Mouse (Mus musculus) limb, embryonic 10.5 days (tissue): ENCODE data around the gene Baz1b. TPM values are rescaled to one million over a fixed set of nuclear protein-coding genes. Genes with fewer than 3 reads are reported as not detected.

ENCODE experiments used
- DNase-seq: peaks from one replicate; pipeline ENCODE4 v3.0.0-alpha.2; 2017; ENCODE audit warnings: low spot score
- H3K27ac ChIP-seq: fragments of 300-500 bp; sonication (generic); 2 replicates; pipeline ENCODE4 v1.5.1; 2016; ENCODE audit warnings: mild to moderate bottlenecking
- H3K27me3 ChIP-seq: fragments of 300-500 bp; sonication (generic); 2 replicates; pipeline ENCODE4 v1.6.1; 2016; ENCODE audit warnings: low read depth, mild to moderate bottlenecking; ENCODE audit not compliant: poor library complexity, severe bottlenecking
- H3K36me3 ChIP-seq: fragments of 300-500 bp; sonication (generic); 2 replicates; pipeline ENCODE4 v1.6.1; 2016; ENCODE audit warnings: mild to moderate bottlenecking, moderate library complexity
- H3K4me1 ChIP-seq: fragments of 300-500 bp; sonication (generic); 2 replicates; pipeline ENCODE4 v1.6.1; 2016
- H3K4me3 ChIP-seq: fragments of 300-500 bp; sonication (generic); 2 replicates; pipeline ENCODE4 v1.5.1; 2016; ENCODE audit warnings: mild to moderate bottlenecking, moderate library complexity
- H3K9me3 ChIP-seq: fragments of 300-500 bp; sonication (generic); replicated peaks from 2 replicates; pipeline ENCODE4 v1.6.1; 2016; ENCODE audit warnings: mild to moderate bottlenecking
- WGBS: fragments of 180-500 bp; shearing (Covaris S2); methylation state at CpG from one replicate; pipeline ENCODE4 v1.1.7; 2016; 5-methylcytosine and 5-hydroxymethylcytosine counted together
- microRNA-seq: library from miRNA; unstranded; fragments of <30 nt; microRNA quantifications from one replicate; pipeline ENCODE4, GENCODE M21; 2017
- polyA plus RNA-seq: library from polyadenylated mRNA; unstranded; fragments of >200 nt; fragmentation: Nextera tagmentation; extraction: Ambion mirVana; gene quantifications from 2 replicates; pipeline ENCODE4 v1.2.1, GENCODE M21; 2016

Baz1b gene
- polyA plus RNA-seq, 1 experiment from 2014 or later, result 68.3 TPM

- 81% methylated on average over 12 of the region's 12 CpGs for WGBS
- Histone ChIP-seq H3K4me1 (peaks cover 35% of the 10 kb centered on the region), H3K9me3 (no peaks in the 10 kb centered on the region), H3K27ac (no peak overlapping the region), H3K36me3 (no peaks in the 10 kb centered on the region), H3K27me3 (peaks cover 32% of the 10 kb centered on the region), H3K4me3 (no peak overlapping the region)
- DNase-seq, result no peak
Measured at GRCm38 (mm10) chr5:135271563-135272165, 84.6 kb downstream of the Baz1b start.

GRCm38 (mm10) chr5:135274663-135275396, 87.8 kb downstream of the Baz1b start:
- Histone ChIP-seq H3K4me3 (peak overlapping the region; percentile 28), H3K27me3 (peaks cover 46% of the 10 kb centered on the region), H3K36me3 (no peaks in the 10 kb centered on the region), H3K9me3 (no peaks in the 10 kb centered on the region), H3K4me1 (peaks cover 32% of the 10 kb centered on the region), H3K27ac (peak overlapping the region; percentile 73)
- DNase-seq, result peak; percentile 40
- 24% methylated on average over 15 of the region's 15 CpGs for WGBS

GRCm38 (mm10) chr5:135276597-135276996, 89.5 kb downstream of the Baz1b start:
- DNase-seq, result peak; percentile 58
- H3K27ac ChIP-seq, result peak overlapping the region; percentile 61
- H3K27me3 ChIP-seq, result peaks cover 46% of the 10 kb centered on the region
- H3K36me3 ChIP-seq, result no peaks in the 10 kb centered on the region
- no peaks in the 10 kb centered on the region for H3K9me3 ChIP-seq
- 3% methylated on average over 36 of the region's 36 CpGs for WGBS
- peak overlapping the region; percentile 46 for H3K4me3 ChIP-seq
- peaks cover 39% of the 10 kb centered on the region for H3K4me1 ChIP-seq

GRCm38 (mm10) chr5:135280226-135280625, 93.2 kb downstream of the Baz1b start:
- Histone ChIP-seq H3K4me3 (no peak overlapping the region), H3K36me3 (no peaks in the 10 kb centered on the region), H3K27ac (no peak overlapping the region), H3K4me1 (peaks cover 22% of the 10 kb centered on the region), H3K9me3 (no peaks in the 10 kb centered on the region), H3K27me3 (peaks cover 28% of the 10 kb centered on the region)
- DNase-seq, result no peak
- WGBS, result 76% methylated on average over 9 of the region's 9 CpGs

GRCm38 (mm10) chr5:135285211-135285610, 98.1 kb downstream of the Baz1b start:
- no peak for DNase-seq

DNA sequence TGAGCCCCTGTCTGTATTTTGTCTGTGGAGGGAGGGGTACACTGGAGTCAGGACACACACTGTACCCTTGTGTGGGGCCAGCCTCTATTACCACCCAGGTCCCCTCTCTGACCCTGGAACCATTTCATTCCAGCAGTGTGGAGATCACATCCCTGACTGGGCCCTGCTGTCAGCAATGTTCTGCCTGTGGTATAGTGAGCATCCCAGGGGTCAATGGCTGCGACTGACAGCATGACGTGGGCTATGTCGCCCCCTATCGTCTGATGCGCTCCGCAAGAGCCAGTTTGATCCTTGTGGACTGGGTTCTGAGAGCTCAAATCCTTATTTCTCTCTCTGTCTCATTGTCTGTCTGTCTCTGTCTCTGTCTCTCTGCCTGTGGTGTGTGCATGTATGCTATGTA, 99.1 kb downstream of the Baz1b start:
- DNase-seq, result peak; percentile 85
- no peaks in the 10 kb centered on the region for H3K9me3 ChIP-seq
- H3K27ac ChIP-seq, result no peak overlapping the region
- no peaks in the 10 kb centered on the region for H3K36me3 ChIP-seq
- 1% methylated on average over 6 of the region's 6 CpGs for WGBS
- H3K4me1 ChIP-seq, result peaks cover 8% of the 10 kb centered on the region
- no peaks in the 10 kb centered on the region for H3K27me3 ChIP-seq
- no peak overlapping the region for H3K4me3 ChIP-seq

More at GRCm38 (mm10) chr5:135285211-135285610, 98.1 kb downstream of the Baz1b start:
- H3K4me1 ChIP-seq, result peaks cover 5% of the 10 kb centered on the region; the same call in 1 of the 2 replicates
- H3K27ac ChIP-seq, result no peak overlapping the region; the same call in 1 of the 2 replicates
- WGBS, result 84% methylated on average over 3 of the region's 3 CpGs
- no peaks in the 10 kb centered on the region for H3K9me3 ChIP-seq
- no peaks in the 10 kb centered on the region for H3K36me3 ChIP-seq
- H3K4me3 ChIP-seq, result no peak overlapping the region
- no peaks in the 10 kb centered on the region for H3K27me3 ChIP-seq

DNA sequence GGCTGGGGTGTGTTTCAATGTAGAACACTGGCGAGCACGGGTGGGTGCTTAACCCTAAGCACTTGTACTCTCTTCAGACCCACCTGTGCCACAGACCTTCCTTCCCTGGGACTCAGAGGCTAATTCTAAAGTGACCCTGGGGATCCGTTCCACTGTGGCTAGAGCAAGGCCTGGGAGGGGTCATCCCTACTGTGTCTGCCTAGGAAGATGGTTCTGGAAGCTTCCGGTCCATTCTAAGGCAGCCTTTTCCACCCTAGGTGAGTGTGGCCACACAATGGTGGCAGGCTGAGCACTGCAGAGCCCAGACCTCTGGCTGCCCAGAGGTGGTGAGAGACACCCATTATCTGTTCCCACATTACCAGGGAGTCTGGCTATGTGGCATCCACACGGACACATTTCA, 99.9 kb downstream of the Baz1b start:
- no peaks in the 10 kb centered on the region for H3K27me3 ChIP-seq
- H3K9me3 ChIP-seq, result no peaks in the 10 kb centered on the region
- no peak for DNase-seq
- 83% methylated on average over 5 of the region's 5 CpGs for WGBS
- H3K27ac ChIP-seq, result no peak overlapping the region
- H3K4me3 ChIP-seq, result no peak overlapping the region
- peaks cover 15% of the 10 kb centered on the region for H3K4me1 ChIP-seq
- H3K36me3 ChIP-seq, result no peaks in the 10 kb centered on the region

DNA sequence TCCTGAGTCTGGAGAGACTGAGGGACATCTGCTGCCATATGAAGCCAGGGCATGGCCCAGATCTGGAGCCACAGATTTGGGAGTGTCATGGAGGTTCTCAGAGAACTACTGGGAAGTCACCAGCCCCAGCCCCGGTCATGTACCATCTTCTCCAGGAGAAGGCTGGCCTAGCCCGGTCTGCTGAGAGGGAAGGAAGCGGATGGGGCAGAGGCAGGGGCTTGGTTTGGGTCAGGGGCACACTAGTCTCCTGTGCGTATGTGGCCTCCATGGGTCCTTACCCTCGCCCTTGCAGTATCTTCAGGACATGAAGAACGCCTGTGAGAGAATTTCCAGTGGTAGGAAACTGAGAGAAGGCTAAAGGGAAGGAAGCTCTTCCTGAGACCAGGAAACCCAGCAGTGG, 103.6 kb downstream of the Baz1b start:
- Histone ChIP-seq H3K27me3 (no peaks in the 10 kb centered on the region), H3K4me3 (no peak overlapping the region), H3K4me1 (peaks cover 18% of the 10 kb centered on the region), H3K9me3 (no peaks in the 10 kb centered on the region), H3K27ac (peak overlapping the region; percentile 64), H3K36me3 (no peaks in the 10 kb centered on the region)
- peak; percentile 29 for DNase-seq
- WGBS, result 84% methylated on average over 6 of the region's 6 CpGs

DNA sequence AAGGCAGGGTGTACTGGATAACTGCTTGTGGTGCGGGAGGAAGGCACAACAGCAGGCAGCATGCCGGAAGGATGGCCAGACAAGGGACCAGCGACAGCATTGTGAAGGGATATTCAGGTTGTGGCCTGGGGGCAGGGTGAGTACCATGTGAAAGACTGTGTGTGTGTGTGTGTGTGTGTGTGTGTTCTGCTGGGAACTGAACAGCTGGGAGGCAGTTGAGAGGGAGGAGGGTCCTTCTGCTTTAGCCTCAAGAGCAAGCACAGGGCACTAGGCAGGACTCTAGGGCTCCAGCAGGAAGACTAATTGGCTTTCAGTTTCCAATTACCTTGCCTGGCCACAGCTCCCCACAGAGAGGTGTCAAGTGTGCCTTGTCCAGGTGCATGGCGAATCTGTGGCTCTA, 104.1 kb downstream of the Baz1b start:
- Histone ChIP-seq H3K9me3 (no peaks in the 10 kb centered on the region), H3K27ac (peak overlapping the region; percentile 64), H3K4me1 (peaks cover 18% of the 10 kb centered on the region), H3K4me3 (no peak overlapping the region), H3K36me3 (no peaks in the 10 kb centered on the region), H3K27me3 (no peaks in the 10 kb centered on the region)
- 55% methylated on average over 4 of the region's 4 CpGs for WGBS
- peak; percentile 43 for DNase-seq

DNA sequence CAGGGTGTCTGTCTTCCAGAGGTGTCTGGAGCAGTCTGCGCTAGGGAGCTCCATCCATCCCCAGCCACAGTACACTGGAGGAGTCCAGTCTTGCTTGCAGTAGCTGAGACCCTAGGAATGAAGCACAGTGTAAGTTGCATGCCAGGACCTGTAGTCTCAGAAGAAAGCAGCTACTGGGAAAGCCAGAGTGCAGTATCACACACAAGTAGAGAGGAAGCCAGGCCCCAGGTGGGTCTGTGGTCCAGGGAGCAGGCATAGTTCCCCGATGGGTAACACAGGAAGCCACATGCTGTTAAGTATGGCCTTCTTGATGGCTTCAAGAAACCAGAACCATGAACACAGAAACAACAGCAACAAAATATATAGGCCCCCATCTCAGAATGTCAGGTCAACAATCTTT, 104.9 kb downstream of the Baz1b start:
- peak overlapping the region; percentile 64 for H3K27ac ChIP-seq
- no peaks in the 10 kb centered on the region for H3K36me3 ChIP-seq
- no peak overlapping the region for H3K4me3 ChIP-seq
- WGBS, result 87% methylated on average over 2 of the region's 2 CpGs
- no peaks in the 10 kb centered on the region for H3K9me3 ChIP-seq
- peaks cover 18% of the 10 kb centered on the region for H3K4me1 ChIP-seq
- DNase-seq, result peak; percentile 25
- no peaks in the 10 kb centered on the region for H3K27me3 ChIP-seq

Small RNAs within 50 kb of the gene (microRNA-seq; reads per million reads assigned to microRNA genes)
- gene Gm25315, result not detected

Other genes with a start within 250 kb of the Baz1b start
- gene Cldn4, start 240.3 kb upstream of the Baz1b start, polyA plus RNA-seq, result 9.8 and 10.0 TPM in 2 replicates
- gene Cldn3, start 201.1 kb upstream of the Baz1b start, polyA plus RNA-seq, result 8.3 and 10.3 TPM in 2 replicates
- gene Abhd11, start 178.1 kb upstream of the Baz1b start, polyA plus RNA-seq, result 23.5 and 30.1 TPM in 2 replicates
- gene Stx1a, start 163.8 kb upstream of the Baz1b start, polyA plus RNA-seq, result 7.5 and 8.1 TPM in 2 replicates
- 27.7 and 30.8 TPM in 2 replicates for gene Dnajc30, start 123.1 kb upstream of the Baz1b start, polyA plus RNA-seq
- 194 and 201 TPM in 2 replicates for gene Bud23, start 122.3 kb upstream of the Baz1b start, polyA plus RNA-seq
- 8.5 and 12.7 TPM in 2 replicates for gene Vps37d, start 109.0 kb upstream of the Baz1b start, polyA plus RNA-seq
- 2.5 and 5.1 TPM in 2 replicates for gene Mlxipl, start 97.4 kb upstream of the Baz1b start, polyA plus RNA-seq
- 19.4 and 30.7 TPM in 2 replicates for gene Tbl2, start 37.6 kb upstream of the Baz1b start, polyA plus RNA-seq
- gene Bcl7b, start 19.0 kb upstream of the Baz1b start, polyA plus RNA-seq, result 44.5 and 45.4 TPM in 2 replicates
- 0.25 and 1.7 TPM in 2 replicates for gene Fzd9, start 64.0 kb downstream of the Baz1b start, polyA plus RNA-seq
- not detected in 2 replicates for gene Fkbp6, start 162.8 kb downstream of the Baz1b start, polyA plus RNA-seq
- not detected in 2 replicates for gene Trim50, start 166.0 kb downstream of the Baz1b start, polyA plus RNA-seq
- 53.2 and 58.5 TPM in 2 replicates for gene Nsun5, start 182.7 kb downstream of the Baz1b start, polyA plus RNA-seq
- gene Pom121, start 207.3 kb downstream of the Baz1b start, polyA plus RNA-seq, result 23.0 and 23.4 TPM in 2 replicates